Mouse (Mus musculus) hindbrain, embryonic 16.5 days (tissue): ENCODE results near the gene Aldh1b1. TPM values are rescaled to one million over a fixed set of nuclear protein-coding genes. Genes with fewer than 3 reads are reported as not detected.

Experiments used
- ATAC-seq: fragments of 200-750 bp; cut with Nextera tagmentation; 2 replicates; pipeline ENCODE4 v1.8.0; 2017; ENCODE audit warnings: moderate TSS enrichment, moderate library complexity
- H3K27ac ChIP-seq: fragments of 300-500 bp; sonication (generic); 2 replicates; pipeline ENCODE4 v1.5.1; 2014; ENCODE audit warnings: low read depth, mild to moderate bottlenecking, control low read depth, low read length, moderate library complexity
- H3K27me3 ChIP-seq: fragments of 300-500 bp; sonication (generic); replicated peaks from 2 replicates; pipeline ENCODE4 v1.6.1; 2014; ENCODE audit warnings: low read length; ENCODE audit not compliant: control insufficient read depth, insufficient read depth
- H3K36me3 ChIP-seq: fragments of 300-500 bp; sonication (generic); 2 replicates; pipeline ENCODE4 v1.6.1; 2014; ENCODE audit warnings: mild to moderate bottlenecking, low read length, moderate library complexity, mixed read lengths; ENCODE audit not compliant: control insufficient read depth, insufficient read depth
- H3K4me1 ChIP-seq: fragments of 300-500 bp; sonication (generic); 2 replicates; pipeline ENCODE4 v1.6.1; 2014; ENCODE audit warnings: low read depth, low read length; ENCODE audit not compliant: control insufficient read depth, insufficient read depth
- H3K4me2 ChIP-seq: fragments of 300-500 bp; sonication (generic); 2 replicates; pipeline ENCODE4 v1.6.1; 2014; ENCODE audit warnings: mild to moderate bottlenecking, low read length, control low read depth, moderate library complexity
- H3K4me3 ChIP-seq: fragments of 300-500 bp; sonication (generic); 2 replicates; pipeline ENCODE4 v1.5.1; 2014; ENCODE audit warnings: mild to moderate bottlenecking, low read length, control low read depth, moderate library complexity
- H3K9ac ChIP-seq: fragments of 300-500 bp; sonication (generic); 2 replicates; pipeline ENCODE4 v1.6.1; 2014; ENCODE audit warnings: low read depth, mild to moderate bottlenecking, control low read depth, low read length, moderate library complexity
- H3K9me3 ChIP-seq: fragments of 300-500 bp; sonication (generic); 2 replicates; pipeline ENCODE4 v1.6.1; 2014; ENCODE audit warnings: mild to moderate bottlenecking, low read length, moderate library complexity; ENCODE audit not compliant: control insufficient read depth
- WGBS: fragments of 180-500 bp; shearing (Covaris S2); extraction: QIAGEN DNeasy Blood & Tissue Kit; methylation state at CpG from one replicate; pipeline ENCODE4 v1.1.7; 2014; 5-methylcytosine and 5-hydroxymethylcytosine counted together
- polyA plus RNA-seq: library from polyadenylated mRNA; unstranded; fragments of >200 nt; fragmentation: Nextera tagmentation; extraction: Ambion mirVana; gene quantifications from 2 replicates; pipeline ENCODE4 v1.2.1, GENCODE M21; 2015

Aldh1b1 gene
- 20.8 and 22.5 TPM in 2 replicates for polyA plus RNA-seq

GRCm38 (mm10) chr4:45798964-45799363, at the start of gene Aldh1b1:
Aldh1b1 (plus strand) TSS chr4:45799022.
- Histone ChIP-seq H3K36me3 (0 out of 2 replicates have a peak, but pooled peaks cover 3% of the 10 kb centered on the region), H3K4me2 (peak within 1 kb of the TSS; percentile 84), H3K27me3 (peaks cover 2% of the 10 kb centered on the region; the same call in 1 of the 2 replicates), H3K9ac (peak within 1 kb of the TSS; percentile 74), H3K4me3 (peak within 1 kb of the TSS; percentile 56), H3K9me3 (no peaks in the 10 kb centered on the region), H3K4me1 (peaks cover 12% of the 10 kb centered on the region), H3K27ac (peak within 1 kb of the TSS; percentile 48; the same call in 1 of the 2 replicates)
- under 1% methylated on average over 26 of the region's 26 CpGs for WGBS
- peak; percentile 88 for ATAC-seq

GRCm38 (mm10) chr4:45749449-45749848, 49.4 kb upstream of the Aldh1b1 start:
- no peak overlapping the region for H3K4me3 ChIP-seq
- H3K4me2 ChIP-seq: no peak overlapping the region
- H3K4me1 ChIP-seq: peaks cover 8% of the 10 kb centered on the region
- ATAC-seq: no peak
- H3K9ac ChIP-seq: no peak overlapping the region
- no peaks in the 10 kb centered on the region for H3K9me3 ChIP-seq
- no peak overlapping the region for H3K27ac ChIP-seq
- H3K36me3 ChIP-seq: no peaks in the 10 kb centered on the region
- 87% methylated on average over 10 of the region's 10 CpGs for WGBS
- no peaks in the 10 kb centered on the region for H3K27me3 ChIP-seq

- H3K36me3 ChIP-seq: no peaks in the 10 kb centered on the region
- 90% methylated on average over 6 of the region's 6 CpGs for WGBS
- H3K4me3 ChIP-seq: no peak overlapping the region
- no peak overlapping the region for H3K27ac ChIP-seq
- H3K9me3 ChIP-seq: no peaks in the 10 kb centered on the region
- H3K9ac ChIP-seq: no peak overlapping the region
- H3K4me2 ChIP-seq: no peak overlapping the region
- no peaks in the 10 kb centered on the region for H3K27me3 ChIP-seq
- peaks cover 9% of the 10 kb centered on the region for H3K4me1 ChIP-seq
- ATAC-seq: no peak
These were observed 48.3 kb upstream of the Aldh1b1 start for GRCm38 (mm10) chr4:45750477-45750876.

GRCm38 (mm10) chr4:45753211-45753809, 45.5 kb upstream of the Aldh1b1 start:
- H3K9me3 ChIP-seq: no peaks in the 10 kb centered on the region
- no peak overlapping the region for H3K4me2 ChIP-seq
- no peak overlapping the region for H3K9ac ChIP-seq
- H3K4me3 ChIP-seq: no peak overlapping the region
- WGBS: 43% methylated on average over 6 of the region's 6 CpGs
- no peaks in the 10 kb centered on the region for H3K27me3 ChIP-seq
- no peak for ATAC-seq
- H3K4me1 ChIP-seq: peaks cover 13% of the 10 kb centered on the region
- no peak overlapping the region for H3K27ac ChIP-seq
- no peaks in the 10 kb centered on the region for H3K36me3 ChIP-seq

GRCm38 (mm10) chr4:45754171-45754570, 44.7 kb upstream of the Aldh1b1 start:
- no peak for ATAC-seq
- WGBS: 68% methylated on average over 4 of the region's 4 CpGs
- H3K4me2 ChIP-seq: no peak overlapping the region
- peak overlapping the region; percentile 14; the same call in 1 of the 2 replicates for H3K27ac ChIP-seq
- H3K36me3 ChIP-seq: no peaks in the 10 kb centered on the region
- no peak overlapping the region for H3K4me3 ChIP-seq
- no peaks in the 10 kb centered on the region for H3K9me3 ChIP-seq
- peaks cover 13% of the 10 kb centered on the region for H3K4me1 ChIP-seq
- no peak overlapping the region for H3K9ac ChIP-seq
- H3K27me3 ChIP-seq: no peaks in the 10 kb centered on the region

GRCm38 (mm10) chr4:45755097-45755496, 43.7 kb upstream of the Aldh1b1 start:
- Histone ChIP-seq H3K9ac (no peak overlapping the region), H3K9me3 (no peaks in the 10 kb centered on the region), H3K27ac (peak overlapping the region; percentile 65), H3K27me3 (no peaks in the 10 kb centered on the region), H3K4me2 (no peak overlapping the region), H3K4me1 (peaks cover 13% of the 10 kb centered on the region), H3K4me3 (no peak overlapping the region), H3K36me3 (no peaks in the 10 kb centered on the region)
- WGBS: 45% methylated on average over 9 of the region's 9 CpGs
- 0 out of 2 replicates have a peak, but pooled peaks have one; percentile 12 for ATAC-seq

- peak; percentile 67 for ATAC-seq
- Histone ChIP-seq H3K9me3 (no peaks in the 10 kb centered on the region), H3K27me3 (no peaks in the 10 kb centered on the region), H3K27ac (peak overlapping the region; percentile 65), H3K9ac (no peak overlapping the region), H3K4me1 (peaks cover 13% of the 10 kb centered on the region), H3K36me3 (no peaks in the 10 kb centered on the region), H3K4me3 (no peak overlapping the region), H3K4me2 (no peak overlapping the region)
- 50% methylated on average over 17 of the region's 17 CpGs for WGBS
These were observed 42.9 kb upstream of the Aldh1b1 start for GRCm38 (mm10) chr4:45755881-45756280.

GRCm38 (mm10) chr4:45757941-45758340, 40.9 kb upstream of the Aldh1b1 start:
- H3K27me3 ChIP-seq: no peaks in the 10 kb centered on the region
- no peak overlapping the region for H3K4me3 ChIP-seq
- WGBS: 39% methylated on average over 5 of the region's 5 CpGs
- no peak for ATAC-seq
- no peak overlapping the region for H3K4me2 ChIP-seq
- H3K4me1 ChIP-seq: peaks cover 14% of the 10 kb centered on the region
- H3K9me3 ChIP-seq: no peaks in the 10 kb centered on the region
- no peak overlapping the region for H3K27ac ChIP-seq
- no peaks in the 10 kb centered on the region for H3K36me3 ChIP-seq
- H3K9ac ChIP-seq: no peak overlapping the region

GRCm38 (mm10) chr4:45759411-45759810, 39.4 kb upstream of the Aldh1b1 start:
- no peak for ATAC-seq
- H3K9me3 ChIP-seq: no peaks in the 10 kb centered on the region

More at GRCm38 (mm10) chr4:45759411-45759810, 39.4 kb upstream of the Aldh1b1 start:
- Histone ChIP-seq H3K27ac (no peak overlapping the region), H3K4me1 (peaks cover 21% of the 10 kb centered on the region), H3K4me2 (no peak overlapping the region), H3K4me3 (no peak overlapping the region), H3K27me3 (no peaks in the 10 kb centered on the region), H3K9ac (no peak overlapping the region), H3K36me3 (no peaks in the 10 kb centered on the region)
- 46% methylated on average over 7 of the region's 8 CpGs for WGBS
